Mouse (Mus musculus): ENCODE data around the gene Gcnt4.
"Not testable (repeated sequence)": the region's sequence is repeated elsewhere in the genome, so short reads cannot be mapped to it uniquely, and the experiment has no call there.

Gene Gcnt4

GRCm38 (mm10) chr13:96923999-96924961 lies at the start of gene Gcnt4:
Gcnt4 (plus strand) TSS chr13:96924689.
- no peak for DNase-seq (ENCODE audit: low spot score in 2 of 2)

GRCm38 (mm10) chr13:96878220-96879057 lies 46.0 kb upstream of the Gcnt4 start:
- peak; percentile 18 to 23 for DNase-seq (ENCODE audit: low spot score in 2 of 2)

- DNase-seq (ENCODE audit: low spot score in 2 of 2), result no peak
Measured at GRCm38 (mm10) chr13:96884534-96884933, 40.0 kb upstream of the Gcnt4 start.

GRCm38 (mm10) chr13:96889985-96890384 lies 34.5 kb upstream of the Gcnt4 start:
- DNase-seq (ENCODE audit: low spot score in 2 of 2), result no peak

GRCm38 (mm10) chr13:96895144-96895543 lies 29.3 kb upstream of the Gcnt4 start:
- DNase-seq (ENCODE audit: low spot score in 2 of 2), result no peak

GRCm38 (mm10) chr13:96906717-96907116 lies 17.8 kb upstream of the Gcnt4 start:
- no peak for DNase-seq (ENCODE audit: low spot score in 2 of 2)

GRCm38 (mm10) chr13:96911202-96911601 lies 13.3 kb upstream of the Gcnt4 start:
- no peak for DNase-seq (ENCODE audit: low spot score in 2 of 2)

- not testable (repeated sequence) for DNase-seq (ENCODE audit: low spot score in 2 of 2)
Measured at GRCm38 (mm10) chr13:96923134-96923533, 1.4 kb upstream of the Gcnt4 start.

GRCm38 (mm10) chr13:96924985-96925745 lies 676 bp downstream of the Gcnt4 start:
- no peak for DNase-seq (ENCODE audit: low spot score in 2 of 2)

GRCm38 (mm10) chr13:96925991-96926725 lies 1.7 kb downstream of the Gcnt4 start:
- no peak for DNase-seq (ENCODE audit: low spot score in 2 of 2)

- DNase-seq (ENCODE audit: low spot score in 2 of 2), result no peak
Measured at GRCm38 (mm10) chr13:96927781-96928180, 3.3 kb downstream of the Gcnt4 start.

GRCm38 (mm10) chr13:96928432-96929039 lies 4.0 kb downstream of the Gcnt4 start:
- DNase-seq (ENCODE audit: low spot score in 2 of 2), result no peak

GRCm38 (mm10) chr13:96932745-96933144 lies 8.3 kb downstream of the Gcnt4 start:
- DNase-seq (ENCODE audit: low spot score in 2 of 2), result peak in 1 of 2 experiments; percentile 41

GRCm38 (mm10) chr13:96933367-96933766 lies 8.9 kb downstream of the Gcnt4 start:
- no peak for DNase-seq (ENCODE audit: low spot score in 2 of 2)

- DNase-seq (ENCODE audit: low spot score in 2 of 2), result no peak
Measured at GRCm38 (mm10) chr13:96936173-96936777, 11.8 kb downstream of the Gcnt4 start.

GRCm38 (mm10) chr13:96937059-96937558 lies 12.6 kb downstream of the Gcnt4 start:
- DNase-seq (ENCODE audit: low spot score in 2 of 2), result no peak

GRCm38 (mm10) chr13:96939680-96940079 lies 15.2 kb downstream of the Gcnt4 start:
- no peak for DNase-seq (ENCODE audit: low spot score in 2 of 2)

GRCm38 (mm10) chr13:96941481-96941880 lies 17.0 kb downstream of the Gcnt4 start:
- DNase-seq (ENCODE audit: low spot score in 2 of 2), result not testable (repeated sequence)

- DNase-seq (ENCODE audit: low spot score in 2 of 2), result no peak
Measured at GRCm38 (mm10) chr13:96943571-96943970, 19.1 kb downstream of the Gcnt4 start.

GRCm38 (mm10) chr13:96945748-96946147 lies 21.3 kb downstream of the Gcnt4 start:
- no peak for DNase-seq (ENCODE audit: low spot score in 2 of 2)
